Mouse (Mus musculus) liver, embryonic 13.5 days (tissue): ENCODE measurements around the gene Zfp59. TPM values are rescaled to one million over a fixed set of nuclear protein-coding genes. Genes with fewer than 3 reads are reported as not detected.

Experiments used
- ATAC-seq: fragments of 200-750 bp; cut with Nextera tagmentation; 2 replicates; pipeline ENCODE4 v1.8.0; 2017; ENCODE audit warnings: low read depth, mild to moderate bottlenecking, moderate number of reproducible peaks, moderate library complexity
- DNase-seq: peaks from one replicate; pipeline ENCODE4 v3.0.0; 2022
- H3K27ac ChIP-seq: fragments of 300-500 bp; sonication (generic); 2 replicates; pipeline ENCODE4 v1.5.1; 2015; ENCODE audit warnings: moderate library complexity, mild to moderate bottlenecking, inconsistent platforms
- H3K27me3 ChIP-seq: fragments of 300-500 bp; sonication (generic); 2 replicates; pipeline ENCODE4 v1.6.1; 2015; ENCODE audit warnings: mild to moderate bottlenecking, inconsistent platforms
- H3K36me3 ChIP-seq: fragments of 300-500 bp; sonication (generic); 2 replicates; pipeline ENCODE4 v1.6.1; 2015; ENCODE audit warnings: mild to moderate bottlenecking, inconsistent platforms
- H3K4me1 ChIP-seq: fragments of 300-500 bp; sonication (generic); replicated peaks from 2 replicates; pipeline ENCODE4 v1.6.1; 2015; ENCODE audit warnings: inconsistent platforms
- H3K4me2 ChIP-seq: fragments of 300-500 bp; sonication (generic); 2 replicates; pipeline ENCODE4 v1.6.1; 2015; ENCODE audit warnings: inconsistent platforms, mild to moderate bottlenecking, moderate library complexity
- H3K4me3 ChIP-seq: fragments of 300-500 bp; sonication (generic); replicated peaks from 2 replicates; pipeline ENCODE4 v1.5.1; 2015; ENCODE audit warnings: mild to moderate bottlenecking, inconsistent platforms
- H3K9ac ChIP-seq: fragments of 300-500 bp; sonication (generic); 2 replicates; pipeline ENCODE4 v1.6.1; 2015; ENCODE audit warnings: mild to moderate bottlenecking, inconsistent platforms
- H3K9me3 ChIP-seq: fragments of 300-500 bp; sonication (generic); replicated peaks from 2 replicates; pipeline ENCODE4 v1.6.1; 2016; ENCODE audit warnings: inconsistent platforms
- WGBS: fragments of 180-500 bp; shearing (Covaris S2); methylation state at CpG from one replicate; pipeline ENCODE4 v1.1.7; 2015; ENCODE audit not compliant: insufficient replicate concordance; 5-methylcytosine and 5-hydroxymethylcytosine counted together
- polyA plus RNA-seq: library from polyadenylated mRNA; unstranded; fragments of >200 nt; fragmentation: Nextera tagmentation; extraction: Ambion mirVana; gene quantifications from 2 replicates; pipeline ENCODE4 v1.2.1, GENCODE M21; 2015

Zfp59 gene
- polyA plus RNA-seq, 1 experiment from 2014 or later: 1.8 TPM

DNA sequence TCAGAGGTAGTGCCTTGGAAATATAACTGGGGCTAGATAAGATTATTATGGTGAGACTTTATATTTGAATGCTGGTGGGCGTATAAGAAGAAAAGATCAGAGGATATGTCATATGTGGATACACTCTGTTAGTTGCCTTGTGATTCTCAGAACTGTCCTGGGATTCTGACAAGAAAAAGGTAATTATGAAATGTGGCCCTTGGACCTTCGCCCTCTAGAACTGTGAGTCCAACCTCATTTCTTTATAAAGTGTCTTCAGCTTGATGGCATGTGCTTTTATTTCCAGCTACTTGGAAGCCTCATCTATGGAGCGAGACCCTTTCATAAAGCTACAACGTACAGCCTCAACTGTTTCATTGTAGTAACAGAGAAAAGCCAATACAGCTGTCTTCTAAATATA lies 62.2 kb downstream of the Zfp59 start:
- Histone ChIP-seq H3K36me3 (no peaks in the 10 kb centered on the region), H3K9ac (no peak overlapping the region), H3K4me1 (no peaks in the 10 kb centered on the region), H3K4me2 (no peak overlapping the region), H3K4me3 (no peak overlapping the region), H3K27me3 (no peaks in the 10 kb centered on the region), H3K9me3 (0 out of 2 replicates have a peak, but pooled peaks cover 2% of the 10 kb centered on the region), H3K27ac (no peak overlapping the region)
- no peak for ATAC-seq
- 62% methylated on average over 4 of the region's 4 CpGs for WGBS
- DNase-seq: no peak

- Histone ChIP-seq H3K4me2 (no peak overlapping the region), H3K27me3 (no peaks in the 10 kb centered on the region), H3K9ac (no peak overlapping the region), H3K36me3 (no peaks in the 10 kb centered on the region), H3K4me3 (no peak overlapping the region), H3K9me3 (0 out of 2 replicates have a peak, but pooled peaks cover 2% of the 10 kb centered on the region), H3K27ac (no peak overlapping the region), H3K4me1 (no peaks in the 10 kb centered on the region)
- 63% methylated on average over 11 of the region's 11 CpGs for WGBS
- no peak for DNase-seq
- ATAC-seq: no peak
These were observed 66.8 kb downstream of the Zfp59 start for GRCm38 (mm10) chr7:27905061-27905848.

Other genes with a start within 250 kb of the Zfp59 start
- 29.6 and 32.3 TPM in 2 replicates for gene Akt2, start 247.1 kb upstream of the Zfp59 start, polyA plus RNA-seq
- gene Ttc9b, start 184.7 kb upstream of the Zfp59 start, polyA plus RNA-seq: 0.05 TPM in 1 of 2 replicates, not detected in the other
- 1.3 and 1.8 TPM in 2 replicates for gene Map3k10, start 164.0 kb upstream of the Zfp59 start, polyA plus RNA-seq
- gene Zfp607b, start 149.3 kb upstream of the Zfp59 start, polyA plus RNA-seq: 0.35 and 0.83 TPM in 2 replicates
- gene Zfp60, start 107.2 kb upstream of the Zfp59 start, polyA plus RNA-seq: 5.6 and 6.6 TPM in 2 replicates
- gene Zfp626, start 31.4 kb upstream of the Zfp59 start, polyA plus RNA-seq: 0.75 and 0.86 TPM in 2 replicates
- gene Zfp607a, start 18.9 kb downstream of the Zfp59 start, polyA plus RNA-seq: 1.2 and 1.3 TPM in 2 replicates
- 0.84 and 1.1 TPM in 2 replicates for gene Zfp974, start 90.9 kb downstream of the Zfp59 start, polyA plus RNA-seq
- gene Zfp780b, start 140.6 kb downstream of the Zfp59 start, polyA plus RNA-seq: 4.9 and 5.1 TPM in 2 replicates
- 2.5 TPM in 2 replicates for gene Zfp850, start 175.5 kb downstream of the Zfp59 start, polyA plus RNA-seq
- gene Psmc4, start 211.5 kb downstream of the Zfp59 start, polyA plus RNA-seq: 191 and 201 TPM in 2 replicates
- gene Fcgbp, start 232.6 kb downstream of the Zfp59 start, polyA plus RNA-seq: 0.05 and 0.10 TPM in 2 replicates